Mouse (Mus musculus) thymus, adult 2 months (tissue): Measurements from ENCODE around the gene Prr12. TPM values are rescaled to one million over a fixed set of nuclear protein-coding genes. Genes with fewer than 3 reads are reported as not detected.

Experiments
- DNase-seq: peaks from one replicate; pipeline ENCODE4 v3.0.0; 2021
- H3K27ac ChIP-seq: fragments of 200-500 bp; 2 replicates; pipeline ENCODE4 v1.5.1; 2012; ENCODE audit warnings: low read length, control low read depth; ENCODE audit not compliant: control insufficient read depth, insufficient read depth
- H3K27me3 ChIP-seq: fragments of 200-500 bp; 2 replicates; pipeline ENCODE4 v1.6.1; 2012; ENCODE audit warnings: mild to moderate bottlenecking, low read length, moderate library complexity, mixed read lengths; ENCODE audit not compliant: control insufficient read depth, insufficient read depth
- H3K36me3 ChIP-seq: fragments of 200-500 bp; 2 replicates; pipeline ENCODE4 v1.6.1; 2012; ENCODE audit warnings: mild to moderate bottlenecking, low read length, moderate library complexity; ENCODE audit not compliant: control insufficient read depth, insufficient read depth
- H3K4me1 ChIP-seq: fragments of 200-500 bp; replicated peaks from 2 replicates; pipeline ENCODE4 v1.6.1; 2012; ENCODE audit warnings: low read length; ENCODE audit not compliant: control insufficient read depth, insufficient read depth
- H3K4me3 ChIP-seq: fragments of 200-500 bp; 2 replicates; pipeline ENCODE4 v1.5.1; 2012; ENCODE audit warnings: mild to moderate bottlenecking, low read length, control low read depth, moderate library complexity; ENCODE audit not compliant: control insufficient read depth, insufficient read depth
- CTCF ChIP-seq: fragments of 200-500 bp; IDR thresholded peaks from 2 replicates; pipeline ENCODE4 v1.5.1; 2012; ENCODE audit warnings: mild to moderate bottlenecking, control low read depth, low read length, moderate library complexity, borderline replicate concordance; ENCODE audit not compliant: control insufficient read depth, poor library complexity, insufficient read depth; ENCODE audit errors: extremely low read depth
- POLR2A ChIP-seq: fragments of 200-500 bp; IDR thresholded peaks from 2 replicates; pipeline ENCODE4 v1.6.1; 2012; ENCODE audit warnings: mild to moderate bottlenecking, low read length, control low read depth, moderate library complexity; ENCODE audit not compliant: control insufficient read depth, poor library complexity, insufficient read depth; ENCODE audit errors: extremely low read depth
- WGBS: fragments of 180-500 bp; shearing (Covaris S2); methylation state at CpG from one replicate; pipeline ENCODE4 v1.1.7; 2018; 5-methylcytosine and 5-hydroxymethylcytosine counted together
- polyA plus RNA-seq: library from polyadenylated mRNA; depleted of rRNA; stranded (reverse); fragments of >200 nt; gene quantifications from 2 replicates; pipeline ENCODE4 v1.2.3, GENCODE M21; 2012

The Prr12 gene
- polyA plus RNA-seq, 1 experiment = 32.7 TPM

GRCm38 (mm10) chr7:45036702-45037101 is 16.0 kb downstream of the Prr12 start:
- H3K27me3 ChIP-seq = no peaks in the 10 kb centered on the region
- TF ChIP-seq CTCF (no peak), POLR2A (no peak)
- no peaks in the 10 kb centered on the region for H3K4me1 ChIP-seq
- no peak for DNase-seq
- H3K27ac ChIP-seq = no peak overlapping the region
- WGBS = 97% methylated on average over 11 of the region's 11 CpGs
- H3K4me3 ChIP-seq = no peak overlapping the region
- H3K36me3 ChIP-seq = peaks cover 67% of the 10 kb centered on the region

DNA sequence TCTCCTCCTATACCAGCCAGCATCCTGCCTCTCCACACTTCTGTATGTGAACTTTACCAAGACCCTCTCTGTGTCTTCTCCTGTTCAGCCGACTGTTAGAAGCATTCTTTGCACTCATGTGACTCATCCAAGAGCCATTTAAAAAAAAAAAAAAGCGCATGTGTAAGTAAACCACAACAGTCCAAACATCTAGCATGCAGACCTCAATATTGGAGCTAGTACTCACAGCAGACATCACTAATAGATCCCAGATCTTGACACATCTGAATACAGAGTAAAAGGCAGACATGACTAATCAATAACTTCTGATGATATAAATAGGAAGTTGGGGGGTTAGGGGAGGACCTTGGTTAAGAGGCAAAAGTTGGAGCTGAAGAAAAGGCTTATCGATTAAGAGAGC is 17.1 kb downstream of the Prr12 start:
- no peak overlapping the region for H3K4me3 ChIP-seq
- no peaks in the 10 kb centered on the region for H3K27me3 ChIP-seq
- no peak overlapping the region for H3K27ac ChIP-seq
- TF ChIP-seq CTCF = no peak
- no peak for TF ChIP-seq POLR2A
- 88% methylated on average over 3 of the region's 3 CpGs for WGBS
- H3K4me1 ChIP-seq = no peaks in the 10 kb centered on the region
- DNase-seq = no peak
- H3K36me3 ChIP-seq = peaks cover 62% of the 10 kb centered on the region

DNA sequence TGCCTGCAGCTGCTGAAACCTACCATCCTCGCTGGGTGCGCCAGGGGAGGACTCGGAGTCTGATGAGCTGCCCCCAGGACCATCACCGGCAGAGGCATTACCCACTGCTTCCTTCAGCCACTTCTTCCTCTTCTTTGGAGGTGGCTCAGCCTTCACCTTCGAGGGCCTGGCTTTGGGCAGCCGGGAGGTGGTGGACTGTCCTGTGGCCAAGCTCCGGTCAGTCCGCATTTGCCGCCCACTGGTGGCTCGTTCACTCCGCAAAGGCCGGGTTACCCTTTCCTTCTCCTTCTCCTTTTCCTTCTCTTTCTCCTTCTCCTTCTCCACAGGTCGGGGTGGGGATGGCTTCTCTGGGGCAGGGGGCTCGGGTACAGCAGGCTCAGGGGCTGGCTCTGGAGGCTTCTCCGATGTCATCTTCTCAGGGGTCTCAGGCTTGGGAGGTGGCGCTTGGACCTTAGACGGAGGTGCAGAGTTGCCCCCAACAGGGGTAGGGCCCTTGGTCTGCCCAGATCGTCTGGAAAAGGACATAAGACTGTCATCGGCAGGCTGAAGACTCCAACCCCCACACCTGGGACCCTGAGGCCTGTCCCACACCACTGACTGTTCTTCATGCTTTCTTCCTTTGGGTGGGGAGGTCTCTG is 18.8 kb downstream of the Prr12 start:
- no peaks in the 10 kb centered on the region for H3K4me1 ChIP-seq
- H3K27me3 ChIP-seq = no peaks in the 10 kb centered on the region
- WGBS = 96% methylated on average over 19 of the region's 19 CpGs
- no peak for DNase-seq
- no peak overlapping the region for H3K27ac ChIP-seq
- peaks cover 72% of the 10 kb centered on the region for H3K36me3 ChIP-seq
- TF ChIP-seq CTCF = no peak
- TF ChIP-seq POLR2A = no peak
- no peak overlapping the region for H3K4me3 ChIP-seq

GRCm38 (mm10) chr7:45030857-45031256 is 21.8 kb downstream of the Prr12 start:
- H3K27me3 ChIP-seq = no peaks in the 10 kb centered on the region
- no peaks in the 10 kb centered on the region for H3K4me1 ChIP-seq
- no peak overlapping the region for H3K27ac ChIP-seq
- no peak for TF ChIP-seq CTCF
- TF ChIP-seq POLR2A = no peak
- 98% methylated on average over 8 of the region's 8 CpGs for WGBS
- H3K4me3 ChIP-seq = no peak overlapping the region
- no peak for DNase-seq
- H3K36me3 ChIP-seq = peaks cover 72% of the 10 kb centered on the region

DNA sequence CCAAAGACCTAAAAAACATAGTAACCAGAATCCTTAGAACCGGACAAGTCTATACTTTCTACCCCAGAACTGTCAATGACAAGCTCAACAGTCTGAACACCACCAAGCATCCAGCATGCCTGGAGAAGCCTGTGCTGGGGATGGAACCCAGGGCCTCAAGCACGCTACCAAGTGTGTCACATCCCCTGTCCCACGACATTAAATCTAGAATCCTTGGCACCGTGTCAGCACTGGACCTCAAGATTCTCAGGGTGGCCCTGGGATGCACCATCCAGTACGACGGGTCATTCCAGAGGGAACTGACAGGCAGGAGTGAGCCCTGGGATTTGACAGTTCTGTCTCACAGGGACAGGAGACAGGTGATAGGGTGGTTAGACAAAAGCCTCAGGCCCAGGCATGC is 22.7 kb downstream of the Prr12 start:
- Histone ChIP-seq H3K27ac (no peak overlapping the region), H3K4me3 (no peak overlapping the region), H3K4me1 (no peaks in the 10 kb centered on the region), H3K27me3 (no peaks in the 10 kb centered on the region), H3K36me3 (peaks cover 64% of the 10 kb centered on the region)
- no peak for TF ChIP-seq CTCF
- no peak for TF ChIP-seq POLR2A
- WGBS = 97% methylated on average over 6 of the region's 6 CpGs
- DNase-seq = no peak

- peaks cover 49% of the 10 kb centered on the region for H3K36me3 ChIP-seq
- H3K27ac ChIP-seq = no peak overlapping the region
- no peaks in the 10 kb centered on the region for H3K27me3 ChIP-seq
- H3K4me1 ChIP-seq = no peaks in the 10 kb centered on the region
- no peak overlapping the region for H3K4me3 ChIP-seq
- TF ChIP-seq POLR2A (no peak), CTCF (no peak)
- no peak for DNase-seq
- WGBS = 95% methylated on average over 11 of the region's 11 CpGs
Measured at GRCm38 (mm10) chr7:45028351-45028750, 24.3 kb downstream of the Prr12 start.

- Histone ChIP-seq H3K4me1 (no peaks in the 10 kb centered on the region), H3K27ac (no peak overlapping the region), H3K36me3 (peaks cover 43% of the 10 kb centered on the region), H3K4me3 (no peak overlapping the region), H3K27me3 (no peaks in the 10 kb centered on the region)
- no peak for TF ChIP-seq POLR2A
- TF ChIP-seq CTCF = no peak
- WGBS = 98% methylated on average over 9 of the region's 9 CpGs
- DNase-seq = no peak
Measured at GRCm38 (mm10) chr7:45027761-45028160, 24.9 kb downstream of the Prr12 start.
